Mouse (Mus musculus): ENCODE measurements around the gene Olfr288. TPM values are rescaled to one million over a fixed set of nuclear protein-coding genes. Genes with fewer than 3 reads are reported as not detected.

The Olfr288 gene
- polyA plus RNA-seq, 1 experiment from 2014 or later: not detected

- H3K4me3 ChIP-seq (ENCODE audit: low read depth, low read length): no peak overlapping the region
- no peaks in the 10 kb centered on the region for H3K27me3 ChIP-seq (ENCODE audit: control insufficient read depth, insufficient read depth, low read length)
- H3K9ac ChIP-seq (replicated peaks; ENCODE audit: low read depth, low read length): no peak overlapping the region
- H3K36me3 ChIP-seq (ENCODE audit: control insufficient read depth, insufficient read depth, low read length): no peaks in the 10 kb centered on the region
- no peak overlapping the region for H3K4me2 ChIP-seq (ENCODE audit: low read depth, low read length)
- WGBS: 84% methylated on average over 4 of the region's 4 CpGs
- no peak for ATAC-seq (ENCODE audit: low read depth)
- no peaks in the 10 kb centered on the region for H3K4me1 ChIP-seq (ENCODE audit: control insufficient read depth, insufficient read depth, low read length)
- no peak overlapping the region for H3K27ac ChIP-seq (ENCODE audit: low read depth, low read length)
- H3K9me3 ChIP-seq (ENCODE audit: control insufficient read depth, low read length): no peaks in the 10 kb centered on the region
Observed at GRCm38 (mm10) chr15:98155944-98156343, 39.4 kb downstream of the Olfr288 start.

GRCm38 (mm10) chr15:98155272-98155671 lies 40.1 kb downstream of the Olfr288 start:
- Histone ChIP-seq H3K4me1 (ENCODE audit: control insufficient read depth, insufficient read depth, low read length) (no peaks in the 10 kb centered on the region), H3K4me2 (ENCODE audit: low read depth, low read length) (no peak overlapping the region), H3K9ac (replicated peaks; ENCODE audit: low read depth, low read length) (no peak overlapping the region), H3K9me3 (ENCODE audit: control insufficient read depth, low read length) (no peaks in the 10 kb centered on the region), H3K27ac (ENCODE audit: low read depth, low read length) (no peak overlapping the region), H3K27me3 (ENCODE audit: control insufficient read depth, insufficient read depth, low read length) (no peaks in the 10 kb centered on the region), H3K36me3 (ENCODE audit: control insufficient read depth, insufficient read depth, low read length) (no peaks in the 10 kb centered on the region), H3K4me3 (ENCODE audit: low read depth, low read length) (no peak overlapping the region)
- 96% methylated on average over 5 of the region's 5 CpGs for WGBS
- no peak for ATAC-seq (ENCODE audit: low read depth)

GRCm38 (mm10) chr15:98154631-98155030 lies 40.7 kb downstream of the Olfr288 start:
- no peak for ATAC-seq (ENCODE audit: low read depth)
- no peaks in the 10 kb centered on the region for H3K9me3 ChIP-seq (ENCODE audit: control insufficient read depth, low read length)
- no peaks in the 10 kb centered on the region for H3K4me1 ChIP-seq (ENCODE audit: control insufficient read depth, insufficient read depth, low read length)
- H3K36me3 ChIP-seq (ENCODE audit: control insufficient read depth, insufficient read depth, low read length): no peaks in the 10 kb centered on the region
- H3K4me3 ChIP-seq (ENCODE audit: low read depth, low read length): no peak overlapping the region
- H3K27me3 ChIP-seq (ENCODE audit: control insufficient read depth, insufficient read depth, low read length): no peaks in the 10 kb centered on the region
- WGBS: 81% methylated on average over 3 of the region's 3 CpGs
- no peak overlapping the region for H3K4me2 ChIP-seq (ENCODE audit: low read depth, low read length)
- no peak overlapping the region for H3K9ac ChIP-seq (replicated peaks; ENCODE audit: low read depth, low read length)
- H3K27ac ChIP-seq (ENCODE audit: low read depth, low read length): no peak overlapping the region

- Histone ChIP-seq H3K4me2 (ENCODE audit: low read depth, low read length) (no peak overlapping the region), H3K9me3 (ENCODE audit: control insufficient read depth, low read length) (no peaks in the 10 kb centered on the region), H3K4me1 (ENCODE audit: control insufficient read depth, insufficient read depth, low read length) (no peaks in the 10 kb centered on the region), H3K27ac (ENCODE audit: low read depth, low read length) (no peak overlapping the region), H3K9ac (replicated peaks; ENCODE audit: low read depth, low read length) (no peak overlapping the region), H3K36me3 (ENCODE audit: control insufficient read depth, insufficient read depth, low read length) (no peaks in the 10 kb centered on the region), H3K27me3 (ENCODE audit: control insufficient read depth, insufficient read depth, low read length) (no peaks in the 10 kb centered on the region), H3K4me3 (ENCODE audit: low read depth, low read length) (no peak overlapping the region)
- ATAC-seq (ENCODE audit: low read depth): no peak
- 67% methylated on average over 4 of the region's 4 CpGs for WGBS
Observed at GRCm38 (mm10) chr15:98154146-98154545, 41.2 kb downstream of the Olfr288 start.

- no peak overlapping the region for H3K4me3 ChIP-seq (ENCODE audit: low read depth, low read length)
- no peak overlapping the region for H3K9ac ChIP-seq (replicated peaks; ENCODE audit: low read depth, low read length)
- H3K27ac ChIP-seq (ENCODE audit: low read depth, low read length): no peak overlapping the region
- no peaks in the 10 kb centered on the region for H3K36me3 ChIP-seq (ENCODE audit: control insufficient read depth, insufficient read depth, low read length)
- no peaks in the 10 kb centered on the region for H3K27me3 ChIP-seq (ENCODE audit: control insufficient read depth, insufficient read depth, low read length)
- H3K4me1 ChIP-seq (ENCODE audit: control insufficient read depth, insufficient read depth, low read length): no peaks in the 10 kb centered on the region
- no peak for ATAC-seq (ENCODE audit: low read depth)
- H3K4me2 ChIP-seq (ENCODE audit: low read depth, low read length): no peak overlapping the region
- 35% methylated on average over 3 of the region's 3 CpGs for WGBS
- H3K9me3 ChIP-seq (ENCODE audit: control insufficient read depth, low read length): no peaks in the 10 kb centered on the region
Observed at GRCm38 (mm10) chr15:98153625-98154024, 41.7 kb downstream of the Olfr288 start.

GRCm38 (mm10) chr15:98152916-98153315 lies 42.4 kb downstream of the Olfr288 start:
- H3K36me3 ChIP-seq (ENCODE audit: control insufficient read depth, insufficient read depth, low read length): no peaks in the 10 kb centered on the region
- 78% methylated on average over 7 of the region's 7 CpGs for WGBS
- H3K27me3 ChIP-seq (ENCODE audit: control insufficient read depth, insufficient read depth, low read length): no peaks in the 10 kb centered on the region
- H3K4me2 ChIP-seq (ENCODE audit: low read depth, low read length): no peak overlapping the region
- H3K9ac ChIP-seq (replicated peaks; ENCODE audit: low read depth, low read length): no peak overlapping the region
- no peaks in the 10 kb centered on the region for H3K4me1 ChIP-seq (ENCODE audit: control insufficient read depth, insufficient read depth, low read length)
- no peaks in the 10 kb centered on the region for H3K9me3 ChIP-seq (ENCODE audit: control insufficient read depth, low read length)
- H3K27ac ChIP-seq (ENCODE audit: low read depth, low read length): no peak overlapping the region
- no peak for ATAC-seq (ENCODE audit: low read depth)
- no peak overlapping the region for H3K4me3 ChIP-seq (ENCODE audit: low read depth, low read length)

- Histone ChIP-seq H3K36me3 (ENCODE audit: control insufficient read depth, insufficient read depth, low read length) (no peaks in the 10 kb centered on the region), H3K4me1 (ENCODE audit: control insufficient read depth, insufficient read depth, low read length) (peaks cover 12% of the 10 kb centered on the region), H3K27me3 (ENCODE audit: control insufficient read depth, insufficient read depth, low read length) (no peaks in the 10 kb centered on the region), H3K27ac (ENCODE audit: low read depth, low read length) (no peak overlapping the region), H3K9me3 (ENCODE audit: control insufficient read depth, low read length) (no peaks in the 10 kb centered on the region), H3K4me3 (ENCODE audit: low read depth, low read length) (no peak overlapping the region), H3K4me2 (ENCODE audit: low read depth, low read length) (no peak overlapping the region), H3K9ac (replicated peaks; ENCODE audit: low read depth, low read length) (no peak overlapping the region)
- 81% methylated on average over 10 of the region's 10 CpGs for WGBS
- no peak for ATAC-seq (ENCODE audit: low read depth)
Observed at GRCm38 (mm10) chr15:98149166-98149602, 46.2 kb downstream of the Olfr288 start.

- Histone ChIP-seq H3K27me3 (ENCODE audit: control insufficient read depth, insufficient read depth, low read length) (no peaks in the 10 kb centered on the region), H3K4me1 (ENCODE audit: control insufficient read depth, insufficient read depth, low read length) (peaks cover 13% of the 10 kb centered on the region), H3K9me3 (ENCODE audit: control insufficient read depth, low read length) (no peaks in the 10 kb centered on the region), H3K36me3 (ENCODE audit: control insufficient read depth, insufficient read depth, low read length) (no peaks in the 10 kb centered on the region), H3K4me3 (ENCODE audit: low read depth, low read length) (no peak overlapping the region), H3K9ac (replicated peaks; ENCODE audit: low read depth, low read length) (no peak overlapping the region), H3K27ac (ENCODE audit: low read depth, low read length) (no peak overlapping the region), H3K4me2 (ENCODE audit: low read depth, low read length) (no peak overlapping the region)
- WGBS: 76% methylated on average over 3 of the region's 3 CpGs
- no peak for ATAC-seq (ENCODE audit: low read depth)
Observed at GRCm38 (mm10) chr15:98148356-98148755, 47.0 kb downstream of the Olfr288 start.

- Histone ChIP-seq H3K27me3 (ENCODE audit: control insufficient read depth, insufficient read depth, low read length) (no peaks in the 10 kb centered on the region), H3K4me3 (ENCODE audit: low read depth, low read length) (peak overlapping the region; percentile 99), H3K9me3 (ENCODE audit: control insufficient read depth, low read length) (no peaks in the 10 kb centered on the region), H3K27ac (ENCODE audit: low read depth, low read length) (peak overlapping the region; percentile 73), H3K4me1 (ENCODE audit: control insufficient read depth, insufficient read depth, low read length) (peaks cover 13% of the 10 kb centered on the region), H3K4me2 (ENCODE audit: low read depth, low read length) (peak overlapping the region; percentile 93), H3K36me3 (ENCODE audit: control insufficient read depth, insufficient read depth, low read length) (peaks cover 11% of the 10 kb centered on the region), H3K9ac (replicated peaks; ENCODE audit: low read depth, low read length) (peak overlapping the region; percentile 97)
- under 1% methylated on average over 37 of the region's 38 CpGs for WGBS
- ATAC-seq (ENCODE audit: low read depth): peak; percentile 97
Observed at GRCm38 (mm10) chr15:98145559-98146181, 49.7 kb downstream of the Olfr288 start.
